Mouse (Mus musculus): ENCODE data around the gene Cklf. TPM values are rescaled to one million over a fixed set of nuclear protein-coding genes. Genes with fewer than 3 reads are reported as not detected.
A peak's percentile ranks its signal among the peaks of the same experiment; 100 is the strongest.
"Not testable (repeated sequence)": the region's sequence is repeated elsewhere in the genome, so short reads cannot be mapped to it uniquely, and the experiment has no call there.

Cklf gene
- polyA plus RNA-seq, 1 experiment from 2014 or later = 27.9 TPM

GRCm38 (mm10) chr8:104247054-104247907, 3.4 kb upstream of the Cklf start:
- Histone ChIP-seq H3K9me3 (ENCODE audit: control insufficient read depth, low read length) (no peaks in the 10 kb centered on the region), H3K4me3 (ENCODE audit: control insufficient read depth in 1 of 2, insufficient read depth in 1 of 2, low read depth in 1 of 2, low read length in 2 of 2) (peak overlapping the region; percentile 84 to 93), H3K27ac (replicated peaks in 1 of 2; ENCODE audit: control insufficient read depth in 1 of 2, insufficient read depth in 1 of 2, low read depth in 2 of 2, low read length in 2 of 2) (no peak overlapping the region), H3K4me1 (ENCODE audit: control insufficient read depth in 2 of 2, insufficient read depth in 2 of 2, low read length in 2 of 2) (peaks cover 10 to 20% of the 10 kb centered on the region in 2 experiments), H3K4me2 (ENCODE audit: low read length) (peak overlapping the region; percentile 89), H3K36me3 (ENCODE audit: control insufficient read depth, insufficient read depth, low read length) (peaks cover 28% of the 10 kb centered on the region), H3K27me3 (ENCODE audit: control insufficient read depth, insufficient read depth, low read length) (no peaks in the 10 kb centered on the region), H3K9ac (ENCODE audit: low read length) (peak overlapping the region; percentile 90)
- WGBS = 67% methylated on average over 22 of the region's 22 CpGs
- ATAC-seq (ENCODE audit: insufficient number of reproducible peaks, insufficient read depth, low FRiP score, low read depth) = no peak

GRCm38 (mm10) chr8:104247908-104248275, 2.8 kb upstream of the Cklf start:
- 4% methylated on average over 11 of the region's 11 CpGs for WGBS
- peaks cover 22% of the 10 kb centered on the region for H3K36me3 ChIP-seq (ENCODE audit: control insufficient read depth, insufficient read depth, low read length)
- peak overlapping the region; percentile 90 for H3K9ac ChIP-seq (ENCODE audit: low read length)
- peak overlapping the region; percentile 84 to 93 for H3K4me3 ChIP-seq (ENCODE audit: control insufficient read depth in 1 of 2, insufficient read depth in 1 of 2, low read depth in 1 of 2, low read length in 2 of 2)
- no peaks in the 10 kb centered on the region for H3K27me3 ChIP-seq (ENCODE audit: control insufficient read depth, insufficient read depth, low read length)
- peak overlapping the region; percentile 89 for H3K4me2 ChIP-seq (ENCODE audit: low read length)
- H3K9me3 ChIP-seq (ENCODE audit: control insufficient read depth, low read length) = no peaks in the 10 kb centered on the region
- H3K4me1 ChIP-seq (ENCODE audit: control insufficient read depth in 2 of 2, insufficient read depth in 2 of 2, low read length in 2 of 2) = peaks cover 10 to 20% of the 10 kb centered on the region in 2 experiments
- no peak for ATAC-seq (ENCODE audit: insufficient number of reproducible peaks, insufficient read depth, low FRiP score, low read depth)
- 0 out of 4 replicates have a peak overlapping the region, but pooled peaks of 1 of the 2 experiments have one; percentile 26 for H3K27ac ChIP-seq (replicated peaks in 1 of 2; ENCODE audit: control insufficient read depth in 1 of 2, insufficient read depth in 1 of 2, low read depth in 2 of 2, low read length in 2 of 2)

GRCm38 (mm10) chr8:104248276-104248675, 2.4 kb upstream of the Cklf start, which contains the start of gene Tk2:
Gene Tk2 (minus strand): TSS chr8:104248558.
- Histone ChIP-seq H3K4me2 (ENCODE audit: low read length) (peak within 1 kb of the TSS; percentile 89), H3K27ac (replicated peaks in 1 of 2; ENCODE audit: control insufficient read depth in 1 of 2, insufficient read depth in 1 of 2, low read depth in 2 of 2, low read length in 2 of 2) (0 out of 4 replicates have a peak within 1 kb of the TSS, but pooled peaks of 1 of the 2 experiments have one; percentile 26), H3K9me3 (ENCODE audit: control insufficient read depth, low read length) (no peaks in the 10 kb centered on the region), H3K4me3 (ENCODE audit: control insufficient read depth in 1 of 2, insufficient read depth in 1 of 2, low read depth in 1 of 2, low read length in 2 of 2) (peak within 1 kb of the TSS; percentile 84 to 93), H3K27me3 (ENCODE audit: control insufficient read depth, insufficient read depth, low read length) (no peaks in the 10 kb centered on the region), H3K4me1 (ENCODE audit: control insufficient read depth in 2 of 2, insufficient read depth in 2 of 2, low read length in 2 of 2) (peaks cover 10 to 20% of the 10 kb centered on the region in 2 experiments), H3K9ac (ENCODE audit: low read length) (peak within 1 kb of the TSS; percentile 90), H3K36me3 (ENCODE audit: control insufficient read depth, insufficient read depth, low read length) (peaks cover 18% of the 10 kb centered on the region)
- peak; percentile 86 for ATAC-seq (ENCODE audit: insufficient number of reproducible peaks, insufficient read depth, low FRiP score, low read depth)
- WGBS = 0% methylated on average over 28 of the region's 28 CpGs

- no peak overlapping the region for H3K27ac ChIP-seq (replicated peaks in 1 of 2; ENCODE audit: control insufficient read depth in 1 of 2, insufficient read depth in 1 of 2, low read depth in 2 of 2, low read length in 2 of 2)
- H3K9me3 ChIP-seq (ENCODE audit: control insufficient read depth, low read length) = no peaks in the 10 kb centered on the region
- no peaks in the 10 kb centered on the region for H3K27me3 ChIP-seq (ENCODE audit: control insufficient read depth, insufficient read depth, low read length)
- peaks cover 10 to 20% of the 10 kb centered on the region in 2 experiments for H3K4me1 ChIP-seq (ENCODE audit: control insufficient read depth in 2 of 2, insufficient read depth in 2 of 2, low read length in 2 of 2)
- ATAC-seq (ENCODE audit: insufficient number of reproducible peaks, insufficient read depth, low FRiP score, low read depth) = no peak
- 81% methylated on average over 7 of the region's 7 CpGs for WGBS
- no peak overlapping the region for H3K4me2 ChIP-seq (ENCODE audit: low read length)
- H3K9ac ChIP-seq (ENCODE audit: low read length) = no peak overlapping the region
- H3K4me3 ChIP-seq (ENCODE audit: control insufficient read depth in 1 of 2, insufficient read depth in 1 of 2, low read depth in 1 of 2, low read length in 2 of 2) = no peak overlapping the region
- 0 out of 2 replicates have a peak, but pooled peaks cover 14% of the 10 kb centered on the region for H3K36me3 ChIP-seq (ENCODE audit: control insufficient read depth, insufficient read depth, low read length)
These were observed 1.1 kb upstream of the Cklf start for GRCm38 (mm10) chr8:104249442-104249996.

- Histone ChIP-seq H3K27ac (replicated peaks in 1 of 2; ENCODE audit: control insufficient read depth in 1 of 2, insufficient read depth in 1 of 2, low read depth in 2 of 2, low read length in 2 of 2) (no peak overlapping the region), H3K27me3 (ENCODE audit: control insufficient read depth, insufficient read depth, low read length) (no peaks in the 10 kb centered on the region), H3K4me3 (ENCODE audit: control insufficient read depth in 1 of 2, insufficient read depth in 1 of 2, low read depth in 1 of 2, low read length in 2 of 2) (peak overlapping the region; percentile 68 to 74), H3K9ac (ENCODE audit: low read length) (peak overlapping the region; percentile 78), H3K4me2 (ENCODE audit: low read length) (peak overlapping the region; percentile 91), H3K9me3 (ENCODE audit: control insufficient read depth, low read length) (no peaks in the 10 kb centered on the region), H3K36me3 (ENCODE audit: control insufficient read depth, insufficient read depth, low read length) (no peaks in the 10 kb centered on the region), H3K4me1 (ENCODE audit: control insufficient read depth in 2 of 2, insufficient read depth in 2 of 2, low read length in 2 of 2) (peaks cover 10 to 20% of the 10 kb centered on the region in 2 experiments)
- under 1% methylated on average over 7 of the region's 7 CpGs for WGBS
- ATAC-seq (ENCODE audit: insufficient number of reproducible peaks, insufficient read depth, low FRiP score, low read depth) = no peak
These were observed 800 bp downstream of the Cklf start for GRCm38 (mm10) chr8:104251461-104251860.

- Histone ChIP-seq H3K9me3 (ENCODE audit: control insufficient read depth, low read length) (no peaks in the 10 kb centered on the region), H3K4me2 (ENCODE audit: low read length) (no peak overlapping the region), H3K4me3 (ENCODE audit: control insufficient read depth in 1 of 2, insufficient read depth in 1 of 2, low read depth in 1 of 2, low read length in 2 of 2) (no peak overlapping the region), H3K27me3 (ENCODE audit: control insufficient read depth, insufficient read depth, low read length) (no peaks in the 10 kb centered on the region), H3K27ac (replicated peaks in 1 of 2; ENCODE audit: control insufficient read depth in 1 of 2, insufficient read depth in 1 of 2, low read depth in 2 of 2, low read length in 2 of 2) (no peak overlapping the region), H3K36me3 (ENCODE audit: control insufficient read depth, insufficient read depth, low read length) (peaks cover 9% of the 10 kb centered on the region), H3K4me1 (ENCODE audit: control insufficient read depth in 2 of 2, insufficient read depth in 2 of 2, low read length in 2 of 2) (peaks cover 2 to 6% of the 10 kb centered on the region in 2 experiments; a peak in 2 of 4 replicates), H3K9ac (ENCODE audit: low read length) (no peak overlapping the region)
- WGBS = 91% methylated on average over 3 of the region's 3 CpGs
- ATAC-seq (ENCODE audit: insufficient number of reproducible peaks, insufficient read depth, low FRiP score, low read depth) = no peak
These were observed 2.4 kb downstream of the Cklf start for GRCm38 (mm10) chr8:104253016-104253415.

- not testable (repeated sequence) for H3K4me3 ChIP-seq (ENCODE audit: control insufficient read depth in 1 of 2, insufficient read depth in 1 of 2, low read depth in 1 of 2, low read length in 2 of 2); ATAC-seq (ENCODE audit: insufficient number of reproducible peaks, insufficient read depth, low FRiP score, low read depth); H3K27me3 ChIP-seq (ENCODE audit: control insufficient read depth, insufficient read depth, low read length); H3K27ac ChIP-seq (replicated peaks in 1 of 2; ENCODE audit: control insufficient read depth in 1 of 2, insufficient read depth in 1 of 2, low read depth in 2 of 2, low read length in 2 of 2); H3K4me1 ChIP-seq (ENCODE audit: control insufficient read depth in 2 of 2, insufficient read depth in 2 of 2, low read length in 2 of 2); H3K9ac ChIP-seq (ENCODE audit: low read length); H3K4me2 ChIP-seq (ENCODE audit: low read length); H3K9me3 ChIP-seq (ENCODE audit: control insufficient read depth, low read length)
- 92% methylated on average over 5 of the region's 5 CpGs for WGBS
- peaks cover 26% of the 10 kb centered on the region for H3K36me3 ChIP-seq (ENCODE audit: control insufficient read depth, insufficient read depth, low read length)
These were observed 11.1 kb downstream of the Cklf start for GRCm38 (mm10) chr8:104261802-104262201.
